Mouse (Mus musculus): ENCODE results near the gene Lurap1. TPM values are rescaled to one million over a fixed set of nuclear protein-coding genes. Genes with fewer than 3 reads are reported as not detected.

Gene Lurap1
- total RNA-seq, 2 experiments from 2014 or later, result not detected

DNA sequence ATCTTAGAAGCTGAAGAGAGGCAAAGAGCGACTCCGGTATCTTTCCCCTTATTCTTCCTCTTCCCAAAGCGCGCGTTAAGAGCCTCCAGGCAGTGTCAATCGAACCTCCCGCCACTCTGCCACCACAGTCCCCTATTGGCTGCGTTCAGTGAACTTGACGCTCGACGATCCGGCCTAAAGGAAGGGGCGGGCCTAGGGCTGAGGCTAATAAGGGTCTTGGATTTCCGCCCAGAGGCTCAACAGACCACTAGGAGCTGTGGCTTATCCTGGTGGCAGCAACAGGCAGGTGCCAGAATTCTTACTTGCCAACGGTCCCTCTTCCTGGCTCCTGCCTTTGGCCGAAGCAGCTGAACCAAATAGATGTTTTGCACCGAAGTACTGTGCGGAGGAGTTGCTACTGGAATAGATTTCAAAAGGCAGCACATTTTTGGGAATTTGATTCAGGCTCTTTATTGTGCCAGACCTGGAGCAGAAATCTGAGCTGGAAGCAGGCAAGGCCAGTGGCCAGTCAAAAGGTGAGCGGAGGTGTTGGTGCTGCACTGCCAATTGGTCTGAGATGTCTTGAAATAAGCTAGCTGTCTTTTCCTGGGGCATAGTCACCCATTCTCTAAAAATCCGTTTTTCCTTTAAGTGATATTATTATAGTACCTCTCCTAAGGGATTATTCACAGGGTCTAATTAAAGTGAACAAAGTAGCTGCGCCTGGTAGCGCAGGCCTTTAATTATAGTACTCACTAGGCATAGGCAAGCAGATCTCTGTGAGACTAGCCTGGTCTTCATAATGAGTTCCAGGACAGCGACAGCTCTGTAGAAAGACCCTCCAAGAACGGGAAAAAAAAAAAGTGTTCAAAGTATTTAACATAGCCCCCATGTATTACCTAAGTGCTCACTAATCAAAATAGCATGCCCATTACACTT, 27.3 kb downstream of the Lurap1 start, which contains the start of the genes Rad54l and Pomgnt1:
Gene Rad54l (minus strand): TSS at position 89 of the 918 bp plus-strand sequence.
Gene Pomgnt1 (plus strand): TSS at position 239 of the 918 bp plus-strand sequence.
- peak; percentile 98 for ATAC-seq (replicated peaks; ENCODE audit: poor library complexity, severe bottlenecking)

DNA sequence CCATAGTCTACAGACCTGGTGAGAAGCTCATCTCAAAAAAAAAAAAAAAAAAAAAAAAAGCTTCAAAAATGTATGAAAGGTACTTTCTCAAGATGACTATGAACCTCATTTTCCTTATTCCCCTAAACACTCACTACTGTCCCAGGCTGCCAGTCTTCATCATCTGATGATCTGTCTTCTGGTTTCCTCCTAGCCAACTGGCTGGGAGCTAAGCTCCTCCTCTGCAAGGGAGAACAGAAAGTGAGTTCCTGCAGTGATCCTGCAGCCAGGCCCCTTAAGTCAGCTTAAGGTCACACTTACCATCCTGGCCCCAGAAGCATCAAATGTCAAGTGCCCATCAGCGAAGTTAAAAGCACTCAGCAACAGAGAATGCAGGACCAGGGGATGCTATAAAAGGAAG, 28.4 kb downstream of the Lurap1 start:
- peak; percentile 66 for ATAC-seq (replicated peaks; ENCODE audit: poor library complexity, severe bottlenecking)

DNA sequence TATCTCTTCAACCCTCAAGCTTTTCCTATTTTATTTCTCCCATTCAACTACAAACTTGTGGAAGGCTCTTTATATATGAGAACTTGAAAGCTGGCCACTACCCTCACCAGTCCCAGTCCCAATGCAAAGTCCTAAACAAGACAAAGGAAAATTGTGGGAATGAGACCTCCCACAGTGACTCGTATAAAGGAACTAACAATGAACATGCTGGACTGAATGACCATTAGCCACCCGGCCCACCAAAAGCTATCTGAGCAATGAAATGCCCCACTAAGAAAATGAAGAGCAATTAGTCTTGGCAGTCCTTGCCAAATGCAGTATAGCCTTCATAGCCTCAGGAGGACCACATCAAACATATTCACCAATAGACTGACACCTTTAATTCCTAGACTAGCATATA, 39.7 kb downstream of the Lurap1 start:
- ATAC-seq (replicated peaks; ENCODE audit: poor library complexity, severe bottlenecking), result no peak

DNA sequence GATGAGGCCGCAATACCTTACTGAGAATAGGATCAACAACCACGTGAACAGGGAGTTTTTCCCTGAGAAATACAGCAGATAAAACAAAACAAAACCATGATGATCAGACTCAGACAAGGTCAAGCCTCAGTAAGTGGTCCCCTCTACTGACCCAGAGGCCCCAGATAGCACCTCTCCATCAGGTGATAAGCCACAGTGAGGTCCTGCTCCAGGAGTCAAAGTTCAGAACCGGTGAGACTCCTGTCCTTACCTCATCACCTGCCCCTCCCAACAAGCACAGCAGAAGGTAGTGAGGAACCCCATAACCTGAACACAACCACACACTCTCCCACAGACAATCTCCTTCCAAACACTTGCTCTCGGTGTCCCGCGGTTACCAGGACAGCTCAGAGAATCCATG, 40.4 kb downstream of the Lurap1 start:
- ATAC-seq (replicated peaks; ENCODE audit: poor library complexity, severe bottlenecking), result no peak

DNA sequence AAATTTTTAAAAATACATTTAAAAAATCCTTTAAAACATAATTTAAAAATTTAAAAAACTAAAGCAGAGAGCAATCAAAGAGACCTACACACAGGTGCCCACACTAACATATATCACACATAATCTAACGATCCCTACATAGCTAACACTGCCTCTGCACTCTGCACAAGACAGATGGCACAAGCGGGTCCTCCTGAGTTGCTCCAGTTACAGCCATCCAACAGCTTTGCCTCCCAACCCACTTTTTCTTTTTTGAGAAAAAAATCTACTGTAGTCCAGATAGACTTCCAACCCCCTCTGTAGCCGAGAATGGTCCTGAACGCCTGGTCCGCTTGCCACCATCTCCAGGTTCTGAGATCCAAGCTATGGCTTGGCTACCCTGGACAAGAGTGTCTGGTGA, 45.9 kb downstream of the Lurap1 start:
- ATAC-seq (replicated peaks; ENCODE audit: poor library complexity, severe bottlenecking), result no peak

DNA sequence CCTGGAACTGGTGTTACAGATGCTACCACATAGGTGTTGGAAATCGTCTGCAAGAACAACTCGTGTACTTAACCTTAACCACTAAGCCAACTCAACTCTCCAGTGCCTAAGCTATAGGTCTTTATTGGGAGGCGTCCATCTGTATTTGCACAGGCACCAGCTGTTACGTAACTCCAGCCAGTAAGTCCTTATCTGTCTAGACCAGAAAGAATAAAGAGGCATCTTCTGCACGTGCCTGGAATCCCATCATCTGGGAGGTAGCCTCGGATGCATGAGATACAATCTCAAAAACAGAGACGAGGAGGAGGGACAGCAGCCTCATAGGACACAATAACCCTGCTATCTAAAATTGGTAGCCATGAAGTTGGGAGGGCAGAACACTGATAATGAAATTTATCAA, 50.2 kb downstream of the Lurap1 start:
- no peak for ATAC-seq (replicated peaks; ENCODE audit: poor library complexity, severe bottlenecking)

DNA sequence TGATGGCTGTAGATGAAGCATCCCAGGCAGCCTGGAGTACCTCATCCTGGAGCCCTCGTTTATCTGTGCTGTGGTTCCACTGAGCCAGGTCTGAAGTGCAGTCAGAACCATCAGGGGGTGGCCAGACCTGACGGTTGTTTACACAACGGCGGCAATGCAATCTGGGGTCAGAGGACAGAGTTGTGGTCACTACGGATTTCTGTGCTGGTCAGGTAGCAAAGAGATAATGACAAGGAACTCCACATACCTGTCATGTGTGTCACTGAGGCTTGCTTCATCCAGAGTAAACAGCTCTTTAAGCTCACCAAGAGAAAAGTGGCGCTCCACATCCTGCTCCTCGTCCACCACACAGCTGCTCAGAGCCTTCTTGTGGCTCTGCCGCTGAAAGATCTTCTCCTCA, 53.9 kb downstream of the Lurap1 start:
- ATAC-seq (replicated peaks; ENCODE audit: poor library complexity, severe bottlenecking), result no peak

DNA sequence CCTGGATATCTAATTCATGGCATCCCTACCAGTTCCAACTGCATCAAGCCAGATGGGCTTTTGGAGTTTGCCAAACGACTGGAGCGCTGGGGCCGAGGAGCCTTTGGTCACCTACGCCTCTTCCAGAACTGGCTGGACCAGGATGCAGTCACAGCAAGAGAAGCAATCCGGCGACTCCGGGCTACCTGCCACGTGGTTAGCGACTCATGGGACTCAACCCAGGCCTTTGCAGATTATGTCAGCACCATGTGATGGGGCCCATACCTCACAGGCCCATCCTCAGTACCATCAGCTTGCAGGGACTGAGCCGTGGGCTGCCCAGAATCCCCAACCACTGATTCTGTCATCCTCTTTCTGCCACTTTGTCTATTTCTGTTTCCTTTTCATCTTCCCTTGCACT, 54.8 kb downstream of the Lurap1 start:
- ATAC-seq (replicated peaks; ENCODE audit: poor library complexity, severe bottlenecking), result no peak

DNA sequence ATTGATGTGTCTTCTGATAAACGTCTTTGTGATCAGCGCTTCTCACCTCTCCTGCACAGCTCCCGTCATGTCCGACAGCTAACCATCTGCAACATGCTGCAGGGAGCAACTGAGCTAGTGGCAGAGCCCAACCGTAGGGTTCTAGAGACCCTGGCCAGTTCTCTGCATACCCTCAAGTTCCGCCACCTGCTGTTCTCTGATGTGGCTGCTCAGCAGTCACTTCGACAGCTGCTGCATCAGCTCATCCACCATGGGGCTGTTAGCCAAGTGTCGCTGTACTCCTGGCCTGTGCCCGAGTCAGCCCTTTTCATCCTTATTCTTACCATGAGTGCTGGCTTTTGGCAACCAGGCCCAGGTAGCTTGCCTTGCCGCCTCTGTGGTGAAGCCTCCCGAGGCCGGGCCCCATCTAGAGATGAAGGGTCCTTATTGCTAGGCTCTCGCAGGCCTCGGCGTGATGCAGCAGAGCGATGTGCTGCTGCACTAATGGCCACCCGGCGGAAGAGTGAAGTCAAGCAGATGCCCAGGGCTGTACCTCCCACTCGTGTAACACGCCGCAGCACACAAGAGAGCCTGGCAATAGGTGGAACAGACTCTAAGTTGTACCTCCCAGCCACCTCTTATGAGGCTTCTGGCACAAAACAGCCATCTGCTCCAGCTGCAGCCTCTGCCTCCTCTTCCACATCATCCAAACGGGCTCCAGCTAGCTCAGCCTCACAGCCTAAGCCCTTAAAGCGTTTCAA, 62.5 kb downstream of the Lurap1 start:
- ATAC-seq (replicated peaks; ENCODE audit: poor library complexity, severe bottlenecking), result no peak

Other genes with a start within 250 kb of the Lurap1 start
- not detected in 2 replicates for gene Dmbx1, start 211.4 kb downstream of the Lurap1 start, total RNA-seq (2014; fragmentation: Nextera tagmentation)
- gene Dmbx1, start 211.4 kb downstream of the Lurap1 start, total RNA-seq (2017), result not detected in 2 replicates
- 1.8 and 3.6 TPM in 2 replicates for gene Faah, start 133.4 kb downstream of the Lurap1 start, total RNA-seq (2014; fragmentation: Nextera tagmentation)
- gene Faah, start 133.4 kb downstream of the Lurap1 start, total RNA-seq (2017), result 1.3 and 2.1 TPM in 2 replicates
- 15.0 and 17.0 TPM in 2 replicates for gene Nsun4, start 97.5 kb downstream of the Lurap1 start, total RNA-seq (2014; fragmentation: Nextera tagmentation)
- 7.4 and 14.6 TPM in 2 replicates for gene Nsun4, start 97.5 kb downstream of the Lurap1 start, total RNA-seq (2017)
- gene Uqcrh, start 76.3 kb downstream of the Lurap1 start, total RNA-seq (2014; fragmentation: Nextera tagmentation), result 723 and 784 TPM in 2 replicates
- 360 and 561 TPM in 2 replicates for gene Uqcrh, start 76.3 kb downstream of the Lurap1 start, total RNA-seq (2017)
- gene Lrrc41, start 76.1 kb downstream of the Lurap1 start, total RNA-seq (2014; fragmentation: Nextera tagmentation), result 17.9 and 24.3 TPM in 2 replicates
- gene Lrrc41, start 76.1 kb downstream of the Lurap1 start, total RNA-seq (2017), result 19.2 and 20.7 TPM in 2 replicates
- 37.5 and 43.3 TPM in 2 replicates for gene Rad54l, start 27.6 kb downstream of the Lurap1 start, total RNA-seq (2014; fragmentation: Nextera tagmentation)
- gene Rad54l, start 27.6 kb downstream of the Lurap1 start, total RNA-seq (2017), result 27.9 and 34.9 TPM in 2 replicates
- gene Pomgnt1, start 27.5 kb downstream of the Lurap1 start, total RNA-seq (2014; fragmentation: Nextera tagmentation), result 13.8 and 18.3 TPM in 2 replicates
- 17.1 and 17.5 TPM in 2 replicates for gene Pomgnt1, start 27.5 kb downstream of the Lurap1 start, total RNA-seq (2017)
- not detected in 2 replicates for gene Tspan1, start 16.3 kb upstream of the Lurap1 start, total RNA-seq (2014; fragmentation: Nextera tagmentation)
- not detected in 2 replicates for gene Tspan1, start 16.3 kb upstream of the Lurap1 start, total RNA-seq (2017)
- not detected in 2 replicates for gene 1700042G07Rik, start 22.0 kb upstream of the Lurap1 start, total RNA-seq (2014; fragmentation: Nextera tagmentation)
- gene 1700042G07Rik, start 22.0 kb upstream of the Lurap1 start, total RNA-seq (2017), result not detected in 2 replicates
- gene Gm49337, start 22.0 kb upstream of the Lurap1 start, total RNA-seq (2014; fragmentation: Nextera tagmentation), result not detected in 2 replicates
- gene Gm49337, start 22.0 kb upstream of the Lurap1 start, total RNA-seq (2017), result 0.26 TPM in 2 replicates
- gene Pik3r3, start 70.3 kb upstream of the Lurap1 start, total RNA-seq (2014; fragmentation: Nextera tagmentation), result 0.39 TPM in 1 of 2 replicates, not detected in the other
- 0.30 TPM in 1 of 2 replicates, not detected in the other for gene Pik3r3, start 70.3 kb upstream of the Lurap1 start, total RNA-seq (2017)

All from granulocyte monocyte progenitor cell, adult 5-6 weeks (primary cell).